Mouse (Mus musculus) liver, embryonic 11.5 days (tissue): Measurements from ENCODE around the gene Setd7. TPM values are rescaled to one million over a fixed set of nuclear protein-coding genes. Genes with fewer than 3 reads are reported as not detected.
A peak's percentile ranks its signal among the peaks of the same experiment; 100 is the strongest.

ENCODE experiments used
- ATAC-seq: fragments of 200-750 bp; cut with Nextera tagmentation; replicated peaks from 2 replicates; pipeline ENCODE4 v1.8.0; 2017; ENCODE audit warnings: moderate number of reproducible peaks, mild to moderate bottlenecking, moderate TSS enrichment, moderate library complexity; ENCODE audit not compliant: low FRiP score
- DNase-seq: peaks from one replicate; pipeline ENCODE4 v3.0.0-alpha.2; 2017; ENCODE audit warnings: low spot score
- H3K27ac ChIP-seq: fragments of 300-500 bp; sonication (generic); 2 replicates; pipeline ENCODE4 v1.5.1; 2014; ENCODE audit warnings: mild to moderate bottlenecking, low read depth, low read length, control low read depth
- H3K27me3 ChIP-seq: fragments of 300-500 bp; sonication (generic); replicated peaks from 2 replicates; pipeline ENCODE4 v1.6.1; 2014; ENCODE audit warnings: low read length, mixed read lengths; ENCODE audit not compliant: control insufficient read depth, insufficient read depth
- H3K36me3 ChIP-seq: fragments of 300-500 bp; sonication (generic); 2 replicates; pipeline ENCODE4 v1.6.1; 2014; ENCODE audit warnings: mild to moderate bottlenecking, low read length, moderate library complexity, mixed read lengths; ENCODE audit not compliant: control insufficient read depth, insufficient read depth
- H3K4me1 ChIP-seq: fragments of 300-500 bp; sonication (generic); replicated peaks from 2 replicates; pipeline ENCODE4 v1.6.1; 2014; ENCODE audit warnings: low read length, mixed read lengths; ENCODE audit not compliant: control insufficient read depth, insufficient read depth
- H3K4me2 ChIP-seq: fragments of 300-500 bp; sonication (generic); 2 replicates; pipeline ENCODE4 v1.6.1; 2014; ENCODE audit warnings: mild to moderate bottlenecking, control low read depth, moderate library complexity
- H3K4me3 ChIP-seq: fragments of 300-500 bp; sonication (generic); 2 replicates; pipeline ENCODE4 v1.5.1; 2014; ENCODE audit warnings: low read depth, low read length, control low read depth
- H3K9ac ChIP-seq: fragments of 300-500 bp; sonication (generic); 2 replicates; pipeline ENCODE4 v1.6.1; 2014; ENCODE audit warnings: low read depth, low read length, control low read depth
- H3K9me3 ChIP-seq: fragments of 300-500 bp; sonication (generic); 2 replicates; pipeline ENCODE4 v1.6.1; 2016; ENCODE audit warnings: low read length, inconsistent platforms, mixed read lengths; ENCODE audit not compliant: control insufficient read depth
- WGBS: fragments of 180-500 bp; shearing (Covaris S2); extraction: QIAGEN DNeasy Blood & Tissue Kit; methylation state at CpG from one replicate; pipeline ENCODE4 v1.1.7; 2014; 5-methylcytosine and 5-hydroxymethylcytosine counted together
- polyA plus RNA-seq: library from polyadenylated mRNA; unstranded; fragments of >200 nt; fragmentation: Nextera tagmentation; extraction: Ambion mirVana; gene quantifications from 2 replicates; pipeline ENCODE4 v1.2.1, GENCODE M21; 2014

Gene Setd7
- polyA plus RNA-seq, 1 experiment from 2014 or later: 2.4 TPM

- WGBS: 80% methylated on average over 13 of the region's 13 CpGs
- peaks cover 5% of the 10 kb centered on the region; the same call in 1 of the 2 replicates for H3K4me1 ChIP-seq
Observed at GRCm38 (mm10) chr3:51493272-51493838, 67.3 kb downstream of the Setd7 start.

GRCm38 (mm10) chr3:51490088-51490753 lies 70.5 kb downstream of the Setd7 start:
- Histone ChIP-seq H3K9ac (no peak overlapping the region), H3K4me1 (peaks cover 6% of the 10 kb centered on the region), H3K27me3 (no peaks in the 10 kb centered on the region), H3K9me3 (no peaks in the 10 kb centered on the region), H3K27ac (no peak overlapping the region), H3K36me3 (peaks cover 4% of the 10 kb centered on the region; the same call in 1 of the 2 replicates), H3K4me3 (no peak overlapping the region), H3K4me2 (no peak overlapping the region)
- 86% methylated on average over 7 of the region's 7 CpGs for WGBS
- ATAC-seq: no peak
- no peak for DNase-seq

More at GRCm38 (mm10) chr3:51493272-51493838, 67.3 kb downstream of the Setd7 start:
- DNase-seq (no peak), ATAC-seq (no peak)
- Histone ChIP-seq H3K9ac (no peak overlapping the region), H3K27me3 (no peaks in the 10 kb centered on the region), H3K27ac (no peak overlapping the region), H3K4me3 (no peak overlapping the region), H3K4me2 (no peak overlapping the region), H3K9me3 (no peaks in the 10 kb centered on the region), H3K36me3 (peaks cover 4% of the 10 kb centered on the region; the same call in 1 of the 2 replicates)

GRCm38 (mm10) chr3:51486491-51487195 lies 74.0 kb downstream of the Setd7 start:
- no peaks in the 10 kb centered on the region for H3K36me3 ChIP-seq
- DNase-seq (no peak), ATAC-seq (no peak)
- no peaks in the 10 kb centered on the region for H3K9me3 ChIP-seq
- 87% methylated on average over 4 of the region's 4 CpGs for WGBS
- peaks cover 21% of the 10 kb centered on the region for H3K4me1 ChIP-seq
- no peaks in the 10 kb centered on the region for H3K27me3 ChIP-seq
- no peak overlapping the region for H3K9ac ChIP-seq
- no peak overlapping the region for H3K27ac ChIP-seq
- H3K4me3 ChIP-seq: no peak overlapping the region
- no peak overlapping the region for H3K4me2 ChIP-seq

GRCm38 (mm10) chr3:51485347-51485746 lies 75.3 kb downstream of the Setd7 start:
- 66% methylated on average over 4 of the region's 4 CpGs for WGBS
- no peak overlapping the region for H3K27ac ChIP-seq
- ATAC-seq: no peak
- H3K36me3 ChIP-seq: no peaks in the 10 kb centered on the region
- DNase-seq: no peak
- peak overlapping the region; percentile 84; the same call in 1 of the 2 replicates for H3K4me3 ChIP-seq
- H3K9me3 ChIP-seq: no peaks in the 10 kb centered on the region
- peak overlapping the region; percentile 93 for H3K4me2 ChIP-seq
- no peak overlapping the region for H3K9ac ChIP-seq
- no peaks in the 10 kb centered on the region for H3K27me3 ChIP-seq
- peaks cover 16% of the 10 kb centered on the region for H3K4me1 ChIP-seq

- ATAC-seq: peak; percentile 7
- under 1% methylated on average over 33 of the region's 33 CpGs for WGBS
- no peaks in the 10 kb centered on the region for H3K36me3 ChIP-seq
- no peaks in the 10 kb centered on the region for H3K27me3 ChIP-seq
- DNase-seq: no peak
- H3K9me3 ChIP-seq: no peaks in the 10 kb centered on the region
- H3K4me1 ChIP-seq: peaks cover 16% of the 10 kb centered on the region
- H3K27ac ChIP-seq: peak overlapping the region; percentile 88
- peak overlapping the region; percentile 93 for H3K9ac ChIP-seq
- peak overlapping the region; percentile 93 for H3K4me2 ChIP-seq
- peak overlapping the region; percentile 84 for H3K4me3 ChIP-seq
Observed at GRCm38 (mm10) chr3:51484370-51484769, 76.3 kb downstream of the Setd7 start.

- 0% methylated on average over 69 of the region's 70 CpGs for WGBS
- peak; percentile 96 for ATAC-seq
Observed at GRCm38 (mm10) chr3:51483741-51484359, 76.8 kb downstream of the Setd7 start, which contains the start of gene Rab33b. Rab33b (plus strand) TSS chr3:51483920.

GRCm38 (mm10) chr3:51482781-51483180 lies 77.9 kb downstream of the Setd7 start:
- ATAC-seq: no peak
- 61% methylated on average over 3 of the region's 3 CpGs for WGBS
- H3K36me3 ChIP-seq: no peaks in the 10 kb centered on the region

More at GRCm38 (mm10) chr3:51483741-51484359, 76.8 kb downstream of the Setd7 start, which contains the start of gene Rab33b:
- Histone ChIP-seq H3K4me3 (peak within 1 kb of the TSS; percentile 84), H3K9ac (peak within 1 kb of the TSS; percentile 93), H3K4me1 (peaks cover 16% of the 10 kb centered on the region), H3K36me3 (no peaks in the 10 kb centered on the region), H3K4me2 (peak within 1 kb of the TSS; percentile 93), H3K27ac (peak within 1 kb of the TSS; percentile 88), H3K27me3 (no peaks in the 10 kb centered on the region), H3K9me3 (no peaks in the 10 kb centered on the region)
- DNase-seq: peak; percentile 98

GRCm38 (mm10) chr3:51481881-51482280 lies 78.8 kb downstream of the Setd7 start:
- H3K4me3 ChIP-seq: no peak overlapping the region
- H3K4me1 ChIP-seq: peaks cover 16% of the 10 kb centered on the region
- DNase-seq (no peak), ATAC-seq (no peak)
- 48% methylated on average over 3 of the region's 3 CpGs for WGBS
- no peak overlapping the region for H3K27ac ChIP-seq
- H3K9me3 ChIP-seq: no peaks in the 10 kb centered on the region
- H3K9ac ChIP-seq: no peak overlapping the region
- no peaks in the 10 kb centered on the region for H3K36me3 ChIP-seq
- H3K4me2 ChIP-seq: no peak overlapping the region
- H3K27me3 ChIP-seq: no peaks in the 10 kb centered on the region

More at GRCm38 (mm10) chr3:51482781-51483180, 77.9 kb downstream of the Setd7 start:
- Histone ChIP-seq H3K9ac (peak overlapping the region; percentile 93), H3K4me3 (peak overlapping the region; percentile 84), H3K9me3 (no peaks in the 10 kb centered on the region), H3K27me3 (no peaks in the 10 kb centered on the region), H3K27ac (no peak overlapping the region), H3K4me1 (peaks cover 16% of the 10 kb centered on the region), H3K4me2 (peak overlapping the region; percentile 93)
- no peak for DNase-seq
